Mouse (Mus musculus): Measurements from ENCODE around the gene Pmvk. TPM values are rescaled to one million over a fixed set of nuclear protein-coding genes. Genes with fewer than 3 reads are reported as not detected.

The Pmvk gene
- total and polyA plus RNA-seq, 3 experiments: 53.6 to 75.7 TPM; not detected in 1

DNA sequence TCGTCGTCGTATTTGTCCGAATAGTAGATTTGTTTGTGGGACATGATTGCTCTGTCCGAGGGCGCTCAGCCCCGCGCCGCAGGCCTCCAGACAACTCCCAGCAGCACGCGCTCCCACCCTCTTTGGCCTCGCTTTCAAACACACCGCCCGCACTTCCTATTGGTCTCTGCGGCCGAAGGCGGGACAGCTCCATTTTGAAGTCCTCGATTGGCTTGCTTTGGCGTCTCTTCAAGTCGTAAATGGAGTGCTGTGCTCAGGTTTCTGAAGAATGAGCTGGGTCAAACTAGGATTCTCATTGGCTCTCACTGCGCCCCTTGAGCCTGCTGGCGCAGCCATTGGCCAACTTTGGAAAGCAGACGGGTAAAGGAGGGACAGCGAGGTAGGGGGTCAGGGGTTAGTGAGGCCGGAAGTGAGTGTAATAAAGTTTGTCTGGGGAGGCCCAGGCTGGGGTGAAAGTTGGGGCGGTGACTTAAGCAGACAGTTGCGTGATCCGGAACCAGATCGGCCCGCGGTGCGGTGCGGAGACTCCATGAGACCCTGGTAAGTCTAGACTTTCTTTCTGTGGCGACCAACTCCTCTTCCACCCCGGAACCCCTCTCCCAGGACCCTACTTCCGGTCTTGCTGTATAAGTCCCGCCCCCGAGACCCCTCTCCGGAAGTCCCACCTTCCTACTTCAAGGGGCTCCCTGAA, 36.0 kb upstream of the Pmvk start, which contains the start of the genes Cks1b and Shc1:
TSS of gene Cks1b (minus strand) at position 214 of the 691 bp plus-strand sequence.
TSS of gene Shc1 (plus strand) at position 274 of the 691 bp plus-strand sequence.
- peaks cover 19 to 41% of the 10 kb centered on the region in 2 experiments for H3K4me1 ChIP-seq (ENCODE audit: control insufficient read depth in 1 of 2, insufficient read depth in 2 of 2, low read length in 2 of 2)
- no peaks in the 10 kb centered on the region for H3K27me3 ChIP-seq (ENCODE audit: control insufficient read depth in 1 of 2, insufficient read depth in 2 of 2, low read length in 2 of 2)
- H3K79me2 ChIP-seq (ENCODE audit: control insufficient read depth, insufficient read depth, low read length, poor library complexity): peaks cover 48% of the 10 kb centered on the region
- peaks cover 7 to 41% of the 10 kb centered on the region in 2 experiments for H3K36me3 ChIP-seq (ENCODE audit: control insufficient read depth in 1 of 2, insufficient read depth in 2 of 2, low read length in 2 of 2)
- no peaks in the 10 kb centered on the region for H3K9me3 ChIP-seq (replicated peaks; ENCODE audit: insufficient read depth, low read length)
- DNase-seq (ENCODE audit: low read depth, low spot score): peak; percentile 100
- peak within 1 kb of the TSS; percentile 81 for H3K9ac ChIP-seq (ENCODE audit: control insufficient read depth, low read depth, low read length, poor library complexity, severe bottlenecking)
- peak within 1 kb of the TSS; percentile 87 for H3K27ac ChIP-seq (ENCODE audit: control insufficient read depth, low read depth, low read length)
- peak within 1 kb of the TSS; percentile 75 to 92 for H3K4me3 ChIP-seq (ENCODE audit: control insufficient read depth in 1 of 2, insufficient read depth in 1 of 2, low read depth in 2 of 2, low read length in 2 of 2)
- TF ChIP-seq TCF12 (IDR thresholded peaks at IDR 0.05; ENCODE audit: low read depth, low read length): peak; percentile 51; the same call in 1 of the 2 replicates
- TF ChIP-seq POLR2AphosphoS2 (IDR thresholded peaks at IDR 0.05; ENCODE audit: low read length): peak; percentile 97
- TF ChIP-seq MXI1 (IDR thresholded peaks at IDR 0.05; ENCODE audit: low read depth, low read length): peak; percentile 98
- peak; percentile 49; the same call in 1 of the 2 replicates for TF ChIP-seq CHD2 (IDR thresholded peaks at IDR 0.05; ENCODE audit: low read length)
- peak; percentile 84 for TF ChIP-seq HCFC1 (IDR thresholded peaks at IDR 0.05; ENCODE audit: low read depth, low read length)
- TF ChIP-seq POLR2AphosphoS5 (IDR thresholded peaks at IDR 0.05; ENCODE audit: borderline replicate concordance, low read depth, low read length): no peak
- no peak for TF ChIP-seq USF2 (IDR thresholded peaks at IDR 0.05; ENCODE audit: borderline replicate concordance in 1 of 2, insufficient read depth in 1 of 2, low read depth in 1 of 2, low read length in 2 of 2)
- TF ChIP-seq JUND (IDR thresholded peaks at IDR 0.05; ENCODE audit: low read depth, low read length): no peak
- peak; percentile 97 for TF ChIP-seq SIN3A (IDR thresholded peaks at IDR 0.05; ENCODE audit: low read length)
- TF ChIP-seq GABPA (IDR thresholded peaks at IDR 0.05; ENCODE audit: low read depth, low read length): no peak
- TF ChIP-seq CHD1 (IDR thresholded peaks at IDR 0.05; ENCODE audit: low read depth, low read length): no peak
- TF ChIP-seq CTCF (IDR thresholded peaks at IDR 0.05 in 2 of 3, conservative IDR thresholded peaks at IDR 0.05 in 1 of 3; ENCODE audit: control insufficient read depth in 1 of 3, insufficient read depth in 1 of 3, low read depth in 2 of 3, low read length in 3 of 3, poor library complexity in 1 of 3, severe bottlenecking in 1 of 3): 0 out of 6 replicates have a peak, but pooled peaks of 1 of the 3 experiments have one; percentile 7
- peak; percentile 92 for TF ChIP-seq NELFE (IDR thresholded peaks at IDR 0.05; ENCODE audit: low read depth, low read length)
- TF ChIP-seq TBP (IDR thresholded peaks at IDR 0.05; ENCODE audit: low read depth, low read length): peak; percentile 73; the same call in 1 of the 2 replicates
- no peak for TF ChIP-seq ZC3H11A (IDR thresholded peaks at IDR 0.05; ENCODE audit: low read depth, low read length)
- TF ChIP-seq ZKSCAN1 (IDR thresholded peaks at IDR 0.05; ENCODE audit: low read depth, low read length): no peak
- no peak for TF ChIP-seq EP300 (IDR thresholded peaks at IDR 0.05; ENCODE audit: low read depth in 1 of 2, low read length in 2 of 2)
- no peak for TF ChIP-seq TAL1 (IDR thresholded peaks at IDR 0.05; ENCODE audit: low read length)
- TF ChIP-seq RCOR1 (IDR thresholded peaks at IDR 0.05; ENCODE audit: low read depth, low read length): no peak; the same call in 1 of the 2 replicates
- peak; percentile 62 for TF ChIP-seq MYB (IDR thresholded peaks at IDR 0.05; ENCODE audit: low read depth, low read length)
- no peak for TF ChIP-seq RAD21 (IDR thresholded peaks at IDR 0.05; ENCODE audit: low read depth, low read length)
- TF ChIP-seq KAT2A (conservative IDR thresholded peaks at IDR 0.05; ENCODE audit: low read depth, low read length): peak; percentile 74
- peak; percentile 87 for TF ChIP-seq ELF1 (IDR thresholded peaks at IDR 0.05; ENCODE audit: low read depth, low read length)
- TF ChIP-seq NRF1 (IDR thresholded peaks at IDR 0.05; ENCODE audit: insufficient read depth, low read depth, low read length, poor library complexity, severe bottlenecking): no peak; the same call in 1 of the 2 replicates
- TF ChIP-seq MEF2A (IDR thresholded peaks at IDR 0.05; ENCODE audit: extremely low read depth, insufficient replicate concordance, low read depth, low read length, poor library complexity, severe bottlenecking): no peak
- peak; percentile 96 for TF ChIP-seq MYC (IDR thresholded peaks at IDR 0.05; ENCODE audit: low read depth, low read length)
- TF ChIP-seq UBTF (IDR thresholded peaks at IDR 0.05; ENCODE audit: borderline replicate concordance, insufficient read depth, low read depth, low read length): no peak
- no peak for TF ChIP-seq SMC3 (IDR thresholded peaks at IDR 0.05; ENCODE audit: low read depth, low read length)
- TF ChIP-seq ETS1 (IDR thresholded peaks at IDR 0.05; ENCODE audit: low read depth, low read length): peak; percentile 26
- peak; percentile 90 for TF ChIP-seq MAZ (IDR thresholded peaks at IDR 0.05; ENCODE audit: low read depth, low read length)
- TF ChIP-seq ZNF384 (IDR thresholded peaks at IDR 0.05; ENCODE audit: low read depth, low read length): no peak
- peak; percentile 81 for TF ChIP-seq E2F4 (IDR thresholded peaks at IDR 0.05; ENCODE audit: borderline replicate concordance, low read depth, low read length)
- TF ChIP-seq BHLHE40 (IDR thresholded peaks at IDR 0.05; ENCODE audit: borderline replicate concordance, low read depth, low read length): no peak
- TF ChIP-seq POLR2A (IDR thresholded peaks at IDR 0.05; ENCODE audit: control insufficient read depth in 1 of 2, insufficient read depth in 1 of 2, low read depth in 1 of 2, low read length in 2 of 2, poor library complexity in 1 of 2): peak; percentile 11 to 93; a peak in 3 of 4 replicates
- TF ChIP-seq ZMIZ1 (IDR thresholded peaks at IDR 0.05; ENCODE audit: low read depth, low read length): peak; percentile 86
- no peak for TF ChIP-seq MAFK (IDR thresholded peaks at IDR 0.05; ENCODE audit: borderline replicate concordance, low read depth, low read length)

All from MEL (cell line).